Mouse (Mus musculus) central nervous system, embryonic 14 days (tissue): ENCODE results near the gene Pi4k2a. TPM values are rescaled to one million over a fixed set of nuclear protein-coding genes. Genes with fewer than 3 reads are reported as not detected.

Source experiments
- polyA plus RNA-seq: library from polyadenylated mRNA; depleted of rRNA; stranded (reverse); fragments of >200 nt; gene quantifications from 2 replicates; pipeline ENCODE4 v1.2.3, GENCODE M21; 2012; rRNA removed

Gene Pi4k2a
- 42.0 and 42.3 TPM in 2 replicates for polyA plus RNA-seq

GRCm38 (mm10) chr19:42089748-42090595, at the start of gene Pi4k2a:
Gene Pi4k2a (plus strand): TSS chr19:42090470.

GRCm38 (mm10) chr19:42045269-42046102, 44.8 kb upstream of the Pi4k2a start, which contains the start of gene Hoga1:
Gene Hoga1 (plus strand): TSS chr19:42045610.

GRCm38 (mm10) chr19:42051948-42052347, 38.3 kb upstream of the Pi4k2a start, which contains the start of gene 4933411K16Rik:
Gene 4933411K16Rik (plus strand): TSS chr19:42052248.

GRCm38 (mm10) chr19:42086166-42086565, 4.1 kb upstream of the Pi4k2a start, which contains the start of gene Morn4:
Gene Morn4 (minus strand): TSS chr19:42086357.

GRCm38 (mm10) chr19:42128787-42129508, 38.7 kb downstream of the Pi4k2a start, which contains the start of gene Avpi1:
Gene Avpi1 (minus strand): TSS chr19:42129059.

GRCm38 (mm10) chr19:42147170-42147768, 57.0 kb downstream of the Pi4k2a start, which contains the start of gene Marveld1:
Gene Marveld1 (plus strand): TSS chr19:42147400.

GRCm38 (mm10) chr19:42163764-42164163, 73.5 kb downstream of the Pi4k2a start, which contains the start of gene Zfyve27:
Gene Zfyve27 (plus strand): TSS chr19:42163951.

Other genes starting within 250 kb of the Pi4k2a start
- gene Frat2, start 242.3 kb upstream of the Pi4k2a start, polyA plus RNA-seq: 13.6 and 16.4 TPM in 2 replicates
- gene Rrp12, start 194.3 kb upstream of the Pi4k2a start, polyA plus RNA-seq: 15.3 and 16.0 TPM in 2 replicates
- gene Pgam1, start 178.5 kb upstream of the Pi4k2a start, polyA plus RNA-seq: 414 and 458 TPM in 2 replicates
- gene Exosc1, start 157.0 kb upstream of the Pi4k2a start, polyA plus RNA-seq: 36.0 and 38.2 TPM in 2 replicates
- 94.0 and 94.3 TPM in 2 replicates for gene Zdhhc16, start 157.0 kb upstream of the Pi4k2a start, polyA plus RNA-seq
- gene Mms19, start 109.3 kb upstream of the Pi4k2a start, polyA plus RNA-seq: 71.0 and 74.5 TPM in 2 replicates
- gene Ubtd1, start 108.7 kb upstream of the Pi4k2a start, polyA plus RNA-seq: 16.1 and 21.5 TPM in 2 replicates
- gene Ankrd2, start 54.5 kb upstream of the Pi4k2a start, polyA plus RNA-seq: 0.23 and 0.68 TPM in 2 replicates
- 1.4 and 2.1 TPM in 2 replicates for gene Hoga1, start 44.9 kb upstream of the Pi4k2a start, polyA plus RNA-seq
- 0.20 and 0.33 TPM in 2 replicates for gene 4933411K16Rik, start 38.2 kb upstream of the Pi4k2a start, polyA plus RNA-seq
- gene Morn4, start 4.1 kb upstream of the Pi4k2a start, polyA plus RNA-seq: 108 and 124 TPM in 2 replicates
- 6.5 and 7.9 TPM in 2 replicates for gene Avpi1, start 38.6 kb downstream of the Pi4k2a start, polyA plus RNA-seq
- gene Marveld1, start 56.9 kb downstream of the Pi4k2a start, polyA plus RNA-seq: 16.8 and 34.0 TPM in 2 replicates
- gene Zfyve27, start 73.5 kb downstream of the Pi4k2a start, polyA plus RNA-seq: 117 and 121 TPM in 2 replicates
- 2.0 and 10.9 TPM in 2 replicates for gene Sfrp5, start 111.8 kb downstream of the Pi4k2a start, polyA plus RNA-seq
- 21.2 and 23.3 TPM in 2 replicates for gene Golga7b, start 157.1 kb downstream of the Pi4k2a start, polyA plus RNA-seq